Mouse (Mus musculus) brain, embryonic 14.5 days (tissue): ENCODE results near the gene Ifnar2.
A peak's percentile ranks its signal among the peaks of the same experiment; 100 is the strongest.

Experiments used
- CTCF ChIP-seq: fragments of 200-500 bp; IDR thresholded peaks from 2 replicates; pipeline ENCODE4 v1.5.1; 2012; ENCODE audit warnings: inconsistent platforms, mild to moderate bottlenecking, moderate library complexity, borderline replicate concordance; ENCODE audit not compliant: insufficient read depth, insufficient read length; ENCODE audit errors: extremely low read depth
- POLR2A ChIP-seq: fragments of 200-500 bp; IDR thresholded peaks from 2 replicates; pipeline ENCODE4 v1.6.1; 2012; ENCODE audit warnings: mild to moderate bottlenecking, inconsistent platforms, borderline replicate concordance; ENCODE audit not compliant: poor library complexity, insufficient read depth, insufficient read length, severe bottlenecking; ENCODE audit errors: extremely low read depth

- peak; percentile 87 for TF ChIP-seq CTCF
- TF ChIP-seq POLR2A, result no peak
Measured at GRCm38 (mm10) chr16:91352084-91352562, 20.5 kb upstream of the Ifnar2 start.
